Mouse (Mus musculus) heart, adult 2 months (tissue): ENCODE measurements around the gene Adcy10. TPM values are rescaled to one million over a fixed set of nuclear protein-coding genes. Genes with fewer than 3 reads are reported as not detected.
A peak's percentile ranks its signal among the peaks of the same experiment; 100 is the strongest.

Experiments
- DNase-seq, 2 experiments: peaks; one replicate each; pipeline ENCODE4 v3.0.0; 2021
- H3K27ac ChIP-seq: fragments of 200-600 bp; 2 replicates; pipeline ENCODE4 v1.8.1; 2022
- H3K27me3 ChIP-seq: fragments of 200-500 bp; 2 replicates; pipeline ENCODE4 v1.6.1; 2012; ENCODE audit warnings: mild to moderate bottlenecking, low read length, inconsistent platforms, mixed read lengths; ENCODE audit not compliant: control insufficient read depth, insufficient read depth
- H3K36me3 ChIP-seq: fragments of 200-500 bp; 2 replicates; pipeline ENCODE4 v1.6.1; 2012; ENCODE audit warnings: low read length, inconsistent platforms; ENCODE audit not compliant: control insufficient read depth, insufficient read depth
- H3K4me1 ChIP-seq: fragments of 200-500 bp; 2 replicates; pipeline ENCODE4 v1.6.1; 2011; ENCODE audit warnings: low read length; ENCODE audit not compliant: control insufficient read depth, insufficient read depth
- H3K4me3 ChIP-seq: fragments of 200-600 bp; 2 replicates; pipeline ENCODE4 v1.8.1; 2022
- H3K79me2 ChIP-seq: fragments of 200-500 bp; replicated peaks from 2 replicates; pipeline ENCODE4 v1.6.1; 2012; ENCODE audit warnings: mild to moderate bottlenecking, inconsistent platforms, low read length, moderate library complexity, mixed read lengths; ENCODE audit not compliant: control insufficient read depth, insufficient read depth
- H3K9ac ChIP-seq: fragments of 200-500 bp; 2 replicates; pipeline ENCODE4 v1.6.1; 2012; ENCODE audit warnings: low read depth, mild to moderate bottlenecking, control low read depth, inconsistent platforms, low read length, mixed read lengths
- CTCF ChIP-seq: fragments of 200-600 bp; IDR thresholded peaks from 2 replicates; pipeline ENCODE4 v1.8.1; 2022; ENCODE audit warnings: antibody characterized with exemption, mild to moderate bottlenecking, moderate library complexity
- EP300 ChIP-seq: fragments of 200-500 bp; IDR thresholded peaks from 2 replicates; pipeline ENCODE4 v1.6.1; 2011; ENCODE audit warnings: low read depth, low read length, control low read depth; ENCODE audit not compliant: insufficient read depth
- POLR2A ChIP-seq: fragments of 200-500 bp; IDR thresholded peaks from 2 replicates; pipeline ENCODE4 v1.6.1; 2011; ENCODE audit warnings: mild to moderate bottlenecking, low read depth, low read length, control low read depth; ENCODE audit not compliant: insufficient read depth
- WGBS: fragments of 180-500 bp; shearing (Covaris S2); methylation state at CpG from one replicate; pipeline ENCODE4 v1.1.7; 2018; 5-methylcytosine and 5-hydroxymethylcytosine counted together
- intact Hi-C: fragments of 180-260 bp; cut with DNase I; formaldehyde crosslinking; loops from one replicate; pipeline ENCODE4 v1.15.1; 2025
- polyA plus RNA-seq: library from polyadenylated mRNA; depleted of rRNA; stranded (reverse); fragments of >200 nt; gene quantifications from 2 replicates; pipeline ENCODE4 v1.2.3, GENCODE M21; 2012; rRNA removed
- total RNA-seq, 2 experiments: library from RNA; stranded (reverse); gene quantifications; 2 replicates each; pipeline ENCODE4 v1.2.3; 2021

Gene Adcy10
- total and polyA plus RNA-seq, 3 experiments: 0.05 to 0.18 TPM; not detected in 1

DNA sequence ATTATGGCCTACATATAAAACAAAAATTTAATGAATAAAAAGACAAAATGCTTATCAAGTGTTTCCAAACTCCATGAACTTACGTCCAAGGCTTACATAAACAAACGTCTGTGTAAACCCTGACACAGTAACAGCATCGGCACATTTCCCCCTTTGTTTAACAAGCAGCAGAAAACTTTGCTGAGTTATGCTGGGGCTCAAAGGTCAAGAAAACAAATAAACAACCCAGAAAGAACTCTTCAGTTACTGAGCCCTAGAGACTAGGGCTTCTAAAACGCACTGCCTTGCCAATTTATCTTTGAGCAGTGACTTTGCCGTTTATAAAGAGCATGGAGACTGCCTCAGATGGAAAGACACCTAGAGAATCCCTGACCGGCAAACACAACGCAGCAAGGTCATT is 131.7 kb downstream of the Adcy10 start:
- H3K4me3 ChIP-seq: no peak overlapping the region
- TF ChIP-seq EP300 (no peak), CTCF (no peak), POLR2A (no peak)
- no peaks in the 10 kb centered on the region for H3K27me3 ChIP-seq
- 21% methylated on average over 7 of the region's 7 CpGs for WGBS
- peaks cover 5% of the 10 kb centered on the region; the same call in 1 of the 2 replicates for H3K36me3 ChIP-seq
- peak overlapping the region; percentile 92 for H3K27ac ChIP-seq
- intact Hi-C loops: loop anchor here (2.0 kb wide), 1 partner anchor 28 kb away; no protein-coding TSS in a partner anchor
- DNase-seq: no peak
- H3K4me1 ChIP-seq: peaks cover 13% of the 10 kb centered on the region
- H3K79me2 ChIP-seq: no peaks in the 10 kb centered on the region
- H3K9ac ChIP-seq: no peak overlapping the region

DNA sequence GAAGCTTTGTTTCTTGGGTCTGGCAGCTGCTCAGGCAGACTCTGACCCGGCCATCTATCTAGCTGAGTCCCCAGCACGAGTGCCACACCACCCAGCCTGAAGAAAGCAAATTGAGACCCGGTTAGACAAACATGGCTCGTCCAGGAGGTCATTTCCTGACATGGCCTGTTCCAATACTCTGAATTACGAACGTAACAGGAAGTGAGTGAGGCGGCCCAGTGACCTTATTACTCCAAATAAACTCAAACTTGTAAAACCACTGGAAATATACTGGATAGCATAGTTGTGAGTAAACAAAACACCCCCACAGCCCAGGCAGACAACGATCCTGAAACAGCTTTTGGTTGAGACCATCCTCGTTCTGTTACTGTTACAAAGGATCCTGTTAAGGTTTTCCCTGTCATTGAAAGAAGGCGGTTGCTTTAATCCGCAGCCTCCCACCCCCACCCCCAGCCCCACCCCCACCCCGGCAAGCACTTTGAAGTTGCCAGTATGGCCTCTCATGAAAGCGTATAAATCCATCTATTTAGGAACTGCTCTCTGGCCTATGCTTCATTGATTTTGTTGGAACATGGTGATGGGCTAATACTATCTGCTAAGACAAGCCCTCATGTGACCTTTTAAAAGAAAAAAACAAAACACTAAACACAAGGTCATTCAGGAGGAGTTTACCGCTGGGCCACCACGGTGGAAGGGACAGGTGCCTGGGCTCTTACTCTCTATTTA is 132.3 kb downstream of the Adcy10 start:
- WGBS: 34% methylated on average over 15 of the region's 15 CpGs
- no peaks in the 10 kb centered on the region for H3K79me2 ChIP-seq
- TF ChIP-seq CTCF (no peak), EP300 (no peak), POLR2A (no peak)
- no peak overlapping the region for H3K4me3 ChIP-seq
- peaks cover 5% of the 10 kb centered on the region; the same call in 1 of the 2 replicates for H3K36me3 ChIP-seq
- DNase-seq: peak; percentile 42 to 54
- peaks cover 13% of the 10 kb centered on the region for H3K4me1 ChIP-seq
- no peak overlapping the region for H3K9ac ChIP-seq
- H3K27ac ChIP-seq: peak overlapping the region; percentile 92
- intact Hi-C loops: loop anchor here (2.0 kb wide), 1 partner anchor 29 kb away; no protein-coding TSS in a partner anchor
- no peaks in the 10 kb centered on the region for H3K27me3 ChIP-seq

DNA sequence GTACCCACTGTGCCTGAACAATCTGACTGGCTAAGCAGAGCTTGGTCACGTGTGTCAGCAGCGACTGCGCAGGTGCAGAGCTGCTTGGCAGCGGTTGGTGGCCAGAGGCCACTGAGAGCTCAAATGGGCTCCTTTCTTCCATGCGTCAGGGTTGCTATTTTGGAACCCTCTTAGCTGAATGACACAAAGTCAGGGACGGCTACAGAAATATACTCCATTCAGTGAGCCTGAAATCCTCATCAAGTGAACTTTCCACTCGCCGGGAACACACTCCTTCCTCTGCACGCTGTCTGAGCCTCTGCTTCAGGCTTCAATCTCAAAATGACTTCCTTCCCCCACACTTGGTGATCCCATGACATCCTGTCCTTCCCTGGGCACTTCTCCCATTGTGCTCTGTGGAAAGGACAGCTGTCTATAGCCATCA is 133.2 kb downstream of the Adcy10 start:
- intact Hi-C loops: loop anchor here (2.0 kb wide), 1 partner anchor 17 kb away; the partner anchor contains the start of gene Mpzl1
- Histone ChIP-seq H3K27me3 (no peaks in the 10 kb centered on the region), H3K79me2 (no peaks in the 10 kb centered on the region), H3K4me3 (peak overlapping the region; percentile 15), H3K27ac (peak overlapping the region; percentile 92), H3K9ac (0 out of 2 replicates have a peak overlapping the region, but pooled peaks have one; percentile 1), H3K4me1 (peaks cover 12% of the 10 kb centered on the region), H3K36me3 (peaks cover 5% of the 10 kb centered on the region; the same call in 1 of the 2 replicates)
- TF ChIP-seq CTCF: no peak
- TF ChIP-seq EP300: peak; percentile 95
- TF ChIP-seq POLR2A: peak; percentile 65
- 11% methylated on average over 9 of the region's 9 CpGs for WGBS
- peak; percentile 76 to 81 for DNase-seq

DNA sequence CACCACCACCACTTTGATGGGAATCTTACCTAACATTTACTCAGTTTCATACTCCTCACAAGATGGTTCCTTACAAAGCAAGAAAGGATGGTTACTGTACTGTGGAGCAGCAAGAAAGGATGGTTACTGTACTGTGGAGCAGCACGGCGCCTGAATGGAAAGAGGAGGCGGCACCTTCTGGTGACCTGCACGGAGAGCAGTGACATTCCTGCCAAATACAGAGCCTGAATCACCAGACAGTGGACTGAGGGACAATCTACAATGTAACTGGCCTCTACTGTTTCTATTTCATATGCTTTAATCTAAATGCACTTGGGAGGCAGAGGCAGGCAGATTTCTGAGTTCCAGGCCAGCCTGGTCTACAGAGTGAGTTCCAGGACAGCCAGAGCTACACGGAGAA is 140.1 kb downstream of the Adcy10 start:
- Histone ChIP-seq H3K36me3 (no peaks in the 10 kb centered on the region; the same call in 1 of the 2 replicates), H3K9ac (no peak overlapping the region), H3K4me1 (peaks cover 2% of the 10 kb centered on the region), H3K27me3 (no peaks in the 10 kb centered on the region), H3K79me2 (no peaks in the 10 kb centered on the region; the same call in 1 of the 2 replicates), H3K4me3 (no peak overlapping the region), H3K27ac (no peak overlapping the region)
- intact Hi-C loops: no loop called here
- TF ChIP-seq CTCF: no peak
- no peak for DNase-seq
- 80% methylated on average over 5 of the region's 5 CpGs for WGBS

DNA sequence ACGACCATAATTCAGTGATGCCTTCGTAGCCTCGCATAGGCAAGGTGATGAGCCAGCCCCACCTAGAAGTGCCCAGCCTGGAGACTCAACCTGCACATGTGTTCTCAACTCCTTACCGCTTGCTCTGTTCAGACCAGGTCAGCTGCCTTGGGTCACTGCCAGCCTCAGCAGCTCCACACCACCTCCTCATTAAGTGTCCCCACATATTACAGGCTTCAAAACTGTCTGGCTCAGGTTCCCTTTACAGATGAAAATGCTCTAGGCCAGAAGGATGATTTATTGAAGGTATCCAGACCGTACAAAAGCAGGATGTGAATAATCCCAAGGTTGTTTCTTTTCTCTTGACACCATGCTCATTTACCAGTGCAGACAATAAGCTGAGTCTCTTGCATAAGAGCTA is 140.9 kb downstream of the Adcy10 start:
- Histone ChIP-seq H3K27ac (no peak overlapping the region), H3K9ac (no peak overlapping the region), H3K36me3 (no peaks in the 10 kb centered on the region; the same call in 1 of the 2 replicates), H3K4me3 (no peak overlapping the region), H3K4me1 (peaks cover 2% of the 10 kb centered on the region), H3K79me2 (no peaks in the 10 kb centered on the region; the same call in 1 of the 2 replicates), H3K27me3 (no peaks in the 10 kb centered on the region)
- intact Hi-C loops: no loop called here
- no peak for DNase-seq
- TF ChIP-seq EP300: no peak
- TF ChIP-seq POLR2A: no peak
- TF ChIP-seq CTCF: no peak
- 68% methylated on average over 5 of the region's 5 CpGs for WGBS

Other genes starting within 250 kb of the Adcy10 start
- 10 to 100 TPM; 36.1 to 37.2 TPM for gene Tiprl, start 248.2 kb upstream of the Adcy10 start, total RNA-seq
- gene Tiprl, start 248.2 kb upstream of the Adcy10 start, polyA plus RNA-seq: 17.6 and 22.5 TPM in 2 replicates
- 1 to 10 TPM; 1.4 to 1.5 TPM for gene Gpr161, start 189.4 kb upstream of the Adcy10 start, total RNA-seq
- gene Gpr161, start 189.4 kb upstream of the Adcy10 start, polyA plus RNA-seq: 2.2 and 2.7 TPM in 2 replicates
- gene Dcaf6, start 24.7 kb upstream of the Adcy10 start, total RNA-seq: 100 to 1,000 TPM in 1 of 2 experiments, 10 to 100 TPM in 1; 93.6 to 112 TPM
- 43.3 and 69.8 TPM in 2 replicates for gene Dcaf6, start 24.7 kb upstream of the Adcy10 start, polyA plus RNA-seq
- gene Mpc2, start 24.5 kb upstream of the Adcy10 start, total RNA-seq: 100 to 1,000 TPM; 547 to 629 TPM
- gene Mpc2, start 24.5 kb upstream of the Adcy10 start, polyA plus RNA-seq: 253 and 315 TPM in 2 replicates
- gene Mpzl1, start 149.4 kb downstream of the Adcy10 start, total RNA-seq: 10 to 100 TPM; 15.1 to 19.7 TPM
- 18.3 and 25.6 TPM in 2 replicates for gene Mpzl1, start 149.4 kb downstream of the Adcy10 start, polyA plus RNA-seq
- 10 to 100 TPM; 68.7 to 81.5 TPM for gene Rcsd1, start 224.6 kb downstream of the Adcy10 start, total RNA-seq
- 57.2 and 86.2 TPM in 2 replicates for gene Rcsd1, start 224.6 kb downstream of the Adcy10 start, polyA plus RNA-seq